Mouse (Mus musculus): Measurements from ENCODE around the gene Inca1. TPM values are rescaled to one million over a fixed set of nuclear protein-coding genes. Genes with fewer than 3 reads are reported as not detected.

Gene Inca1
- polyA plus RNA-seq (2014; fragmentation: Illumina TruSeq; extraction: RNeasy Lipid Tissue Mini Kit (QIAGEN cat#74804); ENCODE audit: low read depth, low replicate concordance), result 21.7 TPM

DNA sequence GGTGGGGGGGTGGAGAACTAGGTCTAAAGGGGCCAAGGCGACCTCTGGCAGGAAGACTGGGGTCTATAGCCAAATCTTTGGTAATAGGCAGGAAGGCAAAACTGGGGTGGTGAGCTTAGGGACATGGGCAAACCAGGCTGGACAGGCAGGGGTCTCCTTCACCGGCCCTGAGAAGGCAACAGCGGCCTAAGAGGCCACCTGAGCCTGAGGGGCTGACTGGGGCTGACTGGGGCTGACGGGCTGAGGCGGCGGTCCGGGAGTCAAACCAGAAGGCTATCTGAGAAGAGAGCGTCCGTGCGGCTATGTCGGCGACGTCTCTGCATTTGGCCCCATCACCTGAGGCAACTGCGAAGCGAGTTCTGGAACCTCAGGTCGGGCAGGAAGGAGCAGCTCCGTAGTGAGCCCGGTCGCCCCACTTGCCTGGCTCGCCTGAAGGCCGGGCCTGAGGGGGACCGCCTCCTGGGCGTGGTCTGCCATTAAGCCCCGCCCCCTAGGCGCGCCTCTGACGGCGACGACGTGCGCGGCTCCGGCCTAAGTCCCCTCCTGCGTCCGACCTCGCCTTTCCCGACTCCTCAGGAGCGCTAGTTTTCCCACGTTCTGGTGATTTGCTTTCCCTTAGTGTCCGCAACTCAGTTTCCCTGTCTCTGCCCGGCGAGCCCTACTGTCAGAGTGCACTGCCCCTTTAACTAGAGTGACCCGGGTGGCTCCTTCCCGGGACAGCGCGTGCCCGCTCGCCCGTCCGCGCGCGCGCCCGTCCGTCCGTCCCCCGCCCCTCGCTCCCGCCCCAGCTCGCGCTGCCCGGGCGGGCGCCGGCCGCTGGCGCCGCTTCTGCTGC lies at the start of gene Inca1, which contains the start of gene Kif1c:
Inca1 (minus strand) TSS at position 434 of the 835 bp plus-strand sequence.
Kif1c (plus strand) TSS at position 827 of the 835 bp plus-strand sequence.

GRCm38 (mm10) chr11:70687601-70688199 lies 12.3 kb downstream of the Inca1 start, which contains the start of gene Camta2:
TSS of gene Camta2 (minus strand) at chr11:70688105.

GRCm38 (mm10) chr11:70668771-70669505 lies 31.0 kb downstream of the Inca1 start, which contains the start of gene Spag7:
TSS of gene Spag7 (minus strand) at chr11:70669416.

GRCm38 (mm10) chr11:70656964-70657363 lies 43.0 kb downstream of the Inca1 start, which contains the start of gene Eno3:
TSS of gene Eno3 (plus strand) at chr11:70657202.

GRCm38 (mm10) chr11:70654198-70654922 lies 45.6 kb downstream of the Inca1 start, which contains the start of gene Pfn1:
TSS of gene Pfn1 (minus strand) at chr11:70654644.

GRCm38 (mm10) chr11:70646691-70647650 lies 53.0 kb downstream of the Inca1 start, which contains the start of the genes Rnf167 and Slc25a11:
TSS of gene Rnf167 (plus strand) at chr11:70647235.
TSS of gene Slc25a11 (minus strand) at chr11:70647479.

GRCm38 (mm10) chr11:70638714-70639278 lies 61.2 kb downstream of the Inca1 start, which contains the start of gene Gp1ba:
TSS of gene Gp1ba (plus strand) at chr11:70639122.

Other genes starting within 250 kb of the Inca1 start
- gene Med11, start 248.2 kb downstream of the Inca1 start, polyA plus RNA-seq (2014; fragmentation: Illumina TruSeq; extraction: RNeasy Lipid Tissue Mini Kit (QIAGEN cat#74804); ENCODE audit: low read depth, low replicate concordance), result 24.2 TPM
- 5.6 TPM for gene Zmynd15, start 240.7 kb downstream of the Inca1 start, polyA plus RNA-seq (2014; fragmentation: Illumina TruSeq; extraction: RNeasy Lipid Tissue Mini Kit (QIAGEN cat#74804); ENCODE audit: low read depth, low replicate concordance)
- 14.8 TPM for gene Cxcl16, start 240.2 kb downstream of the Inca1 start, polyA plus RNA-seq (2014; fragmentation: Illumina TruSeq; extraction: RNeasy Lipid Tissue Mini Kit (QIAGEN cat#74804); ENCODE audit: low read depth, low replicate concordance)
- gene Tm4sf5, start 194.9 kb downstream of the Inca1 start, polyA plus RNA-seq (2014; fragmentation: Illumina TruSeq; extraction: RNeasy Lipid Tissue Mini Kit (QIAGEN cat#74804); ENCODE audit: low read depth, low replicate concordance), result not detected
- gene Vmo1, start 185.5 kb downstream of the Inca1 start, polyA plus RNA-seq (2014; fragmentation: Illumina TruSeq; extraction: RNeasy Lipid Tissue Mini Kit (QIAGEN cat#74804); ENCODE audit: low read depth, low replicate concordance), result not detected
- gene Gltpd2, start 181.0 kb downstream of the Inca1 start, polyA plus RNA-seq (2014; fragmentation: Illumina TruSeq; extraction: RNeasy Lipid Tissue Mini Kit (QIAGEN cat#74804); ENCODE audit: low read depth, low replicate concordance), result not detected
- 235 TPM for gene Psmb6, start 174.8 kb downstream of the Inca1 start, polyA plus RNA-seq (2014; fragmentation: Illumina TruSeq; extraction: RNeasy Lipid Tissue Mini Kit (QIAGEN cat#74804); ENCODE audit: low read depth, low replicate concordance)
- gene Gm40193, start 167.2 kb downstream of the Inca1 start, polyA plus RNA-seq (2014; fragmentation: Illumina TruSeq; extraction: RNeasy Lipid Tissue Mini Kit (QIAGEN cat#74804); ENCODE audit: low read depth, low replicate concordance), result not detected
- gene Pld2, start 160.1 kb downstream of the Inca1 start, polyA plus RNA-seq (2014; fragmentation: Illumina TruSeq; extraction: RNeasy Lipid Tissue Mini Kit (QIAGEN cat#74804); ENCODE audit: low read depth, low replicate concordance), result 19.3 TPM
- gene Mink1, start 137.3 kb downstream of the Inca1 start, polyA plus RNA-seq (2014; fragmentation: Illumina TruSeq; extraction: RNeasy Lipid Tissue Mini Kit (QIAGEN cat#74804); ENCODE audit: low read depth, low replicate concordance), result 74.4 TPM
- gene 4930544D05Rik, start 84.3 kb downstream of the Inca1 start, polyA plus RNA-seq (2014; fragmentation: Illumina TruSeq; extraction: RNeasy Lipid Tissue Mini Kit (QIAGEN cat#74804); ENCODE audit: low read depth, low replicate concordance), result 9.8 TPM
- gene Chrne, start 80.9 kb downstream of the Inca1 start, polyA plus RNA-seq (2014; fragmentation: Illumina TruSeq; extraction: RNeasy Lipid Tissue Mini Kit (QIAGEN cat#74804); ENCODE audit: low read depth, low replicate concordance), result 0.88 TPM
- not detected for gene Gp1ba, start 61.0 kb downstream of the Inca1 start, polyA plus RNA-seq (2014; fragmentation: Illumina TruSeq; extraction: RNeasy Lipid Tissue Mini Kit (QIAGEN cat#74804); ENCODE audit: low read depth, low replicate concordance)
- 80.8 TPM for gene Rnf167, start 52.9 kb downstream of the Inca1 start, polyA plus RNA-seq (2014; fragmentation: Illumina TruSeq; extraction: RNeasy Lipid Tissue Mini Kit (QIAGEN cat#74804); ENCODE audit: low read depth, low replicate concordance)
- 126 TPM for gene Slc25a11, start 52.7 kb downstream of the Inca1 start, polyA plus RNA-seq (2014; fragmentation: Illumina TruSeq; extraction: RNeasy Lipid Tissue Mini Kit (QIAGEN cat#74804); ENCODE audit: low read depth, low replicate concordance)
- 446 TPM for gene Pfn1, start 45.5 kb downstream of the Inca1 start, polyA plus RNA-seq (2014; fragmentation: Illumina TruSeq; extraction: RNeasy Lipid Tissue Mini Kit (QIAGEN cat#74804); ENCODE audit: low read depth, low replicate concordance)
- gene Eno3, start 43.0 kb downstream of the Inca1 start, polyA plus RNA-seq (2014; fragmentation: Illumina TruSeq; extraction: RNeasy Lipid Tissue Mini Kit (QIAGEN cat#74804); ENCODE audit: low read depth, low replicate concordance), result 36.3 TPM
- gene Spag7, start 30.7 kb downstream of the Inca1 start, polyA plus RNA-seq (2014; fragmentation: Illumina TruSeq; extraction: RNeasy Lipid Tissue Mini Kit (QIAGEN cat#74804); ENCODE audit: low read depth, low replicate concordance), result 75.7 TPM
- gene Camta2, start 12.1 kb downstream of the Inca1 start, polyA plus RNA-seq (2014; fragmentation: Illumina TruSeq; extraction: RNeasy Lipid Tissue Mini Kit (QIAGEN cat#74804); ENCODE audit: low read depth, low replicate concordance), result 27.5 TPM
- 97.3 TPM for gene Kif1c, start 393 bp upstream of the Inca1 start, polyA plus RNA-seq (2014; fragmentation: Illumina TruSeq; extraction: RNeasy Lipid Tissue Mini Kit (QIAGEN cat#74804); ENCODE audit: low read depth, low replicate concordance)
- 6.4 TPM for gene Zfp3, start 64.1 kb upstream of the Inca1 start, polyA plus RNA-seq (2014; fragmentation: Illumina TruSeq; extraction: RNeasy Lipid Tissue Mini Kit (QIAGEN cat#74804); ENCODE audit: low read depth, low replicate concordance)
- gene Scimp, start 112.4 kb upstream of the Inca1 start, polyA plus RNA-seq (2014; fragmentation: Illumina TruSeq; extraction: RNeasy Lipid Tissue Mini Kit (QIAGEN cat#74804); ENCODE audit: low read depth, low replicate concordance), result 0.79 TPM
- gene Rabep1, start 144.6 kb upstream of the Inca1 start, polyA plus RNA-seq (2014; fragmentation: Illumina TruSeq; extraction: RNeasy Lipid Tissue Mini Kit (QIAGEN cat#74804); ENCODE audit: low read depth, low replicate concordance), result 17.2 TPM

Measured in adipose tissue, adult 10 weeks (tissue).